Comparison of ENCODE assay signal across 13 mouse cellular contexts in genomic region chr10:67104543-67104942, GRCm38 (mm10). TPM values are rescaled to one million over a fixed set of nuclear protein-coding genes. Genes with fewer than 3 reads are reported as not detected.
DNase-seq lines count a peak whose midpoint lies in the region; ATAC-seq and TF ChIP-seq lines count a peak whose summit lies in the region.
"Had no signal": no experiment of that assay in that cellular context is flagged by ENCODE, and none has a peak within 500 bp of the region (broad histone marks: within the 10 kb centered on the region; RNA-seq: fewer than 3 reads in every experiment).

No protein-coding gene starts in this region.

- H3K36me3 ChIP-seq in forebrain, embryonic 11.5 days (ENCODE audit: control insufficient read depth, insufficient read depth, low read length) = no peaks in the 10 kb centered on the region
- no peaks in the 10 kb centered on the region for H3K36me3 ChIP-seq in forebrain, postnatal 0 days (ENCODE audit: insufficient read depth)
- H3K36me3 ChIP-seq in hindbrain, embryonic 10.5 days = peaks cover 23% of the 10 kb centered on the region; the same call in 1 of the 2 replicates
- H3K36me3 ChIP-seq in hindbrain, embryonic 14.5 days (replicated peaks; ENCODE audit: control insufficient read depth, insufficient read depth) = no peaks in the 10 kb centered on the region
- peaks cover 45% of the 10 kb centered on the region for H3K36me3 ChIP-seq in megakaryocyte, embryonic 14.5 days (replicated peaks; ENCODE audit: low read length)

- 33% methylated on average over 9 of the region's 9 CpGs for WGBS in forebrain, embryonic 11.5 days
- WGBS in forebrain, postnatal 0 days = 25% methylated on average over 9 of the region's 9 CpGs
- WGBS in hindbrain, embryonic 10.5 days = 6% methylated on average over 9 of the region's 9 CpGs
- WGBS in hindbrain, embryonic 14.5 days = 8% methylated on average over 9 of the region's 9 CpGs

- TF ChIP-seq CTCF in forebrain, postnatal 0 days (IDR thresholded peaks at IDR 0.05; ENCODE audit: low read depth) = no peak

- no peak for DNase-seq in forebrain, embryonic 11.5 days (ENCODE audit: low spot score)
- no peak for DNase-seq in forebrain, postnatal 0 days
- peak; percentile 66 for DNase-seq in hindbrain, embryonic 10.5 days (ENCODE audit: low spot score)
- DNase-seq in hindbrain, embryonic 14.5 days (ENCODE audit: low spot score) = no peak
- DNase-seq in mesoderm, embryonic 11.5 days (ENCODE audit: low read depth, low spot score) = peak; percentile 56
- DNase-seq: adrenal gland, postnatal 25 days; cerebellum, postnatal 36 days; right cerebral cortex, postnatal 4 days had no signal

- ATAC-seq in forebrain, embryonic 11.5 days (replicated peaks; ENCODE audit: low FRiP score) = peak; percentile 30; the same call in 1 of the 2 replicates
- ATAC-seq in forebrain, postnatal 0 days = no peak
- ATAC-seq in hindbrain, embryonic 14.5 days (ENCODE audit: low FRiP score) = no peak
- no peak for ATAC-seq in megakaryocyte, adult 5-6 weeks (ENCODE audit: poor library complexity, severe bottlenecking)
- no peak for ATAC-seq in inflammation-experienced regulatory T-cells, adult 6 months
- ATAC-seq: lung, postnatal 0 days had no signal

- peaks cover 19% of the 10 kb centered on the region for H3K4me1 ChIP-seq in forebrain, embryonic 11.5 days (replicated peaks; ENCODE audit: control insufficient read depth, insufficient read depth, low read length)
- peaks cover 27% of the 10 kb centered on the region for H3K4me1 ChIP-seq in forebrain, postnatal 0 days (ENCODE audit: insufficient read depth)
- H3K4me1 ChIP-seq in hindbrain, embryonic 10.5 days (replicated peaks) = peaks cover 93% of the 10 kb centered on the region
- H3K4me1 ChIP-seq in hindbrain, embryonic 14.5 days (replicated peaks; ENCODE audit: control insufficient read depth, insufficient read depth, low read length) = peaks cover 74% of the 10 kb centered on the region
- peaks cover 72% of the 10 kb centered on the region for H3K4me1 ChIP-seq in megakaryocyte, embryonic 14.5 days

- no peak overlapping the region for H3K4me3 ChIP-seq in forebrain, embryonic 11.5 days (ENCODE audit: low read depth, low read length)
- H3K4me3 ChIP-seq in forebrain, postnatal 0 days (ENCODE audit: low read depth, low read length) = no peak overlapping the region
- peak overlapping the region; percentile 12; the same call in 1 of the 2 replicates for H3K4me3 ChIP-seq in hindbrain, embryonic 10.5 days
- no peak overlapping the region for H3K4me3 ChIP-seq in hindbrain, embryonic 14.5 days (replicated peaks; ENCODE audit: low read length)
- H3K4me3 ChIP-seq in megakaryocyte, embryonic 14.5 days (replicated peaks) = peak overlapping the region; percentile 11
- H3K4me3 ChIP-seq: limb, embryonic 15.5 days had no signal

- no peaks in the 10 kb centered on the region for H3K27me3 ChIP-seq in forebrain, embryonic 11.5 days (ENCODE audit: control insufficient read depth, insufficient read depth, low read length)
- no peaks in the 10 kb centered on the region for H3K27me3 ChIP-seq in forebrain, postnatal 0 days (ENCODE audit: insufficient read depth, low read length)
- no peaks in the 10 kb centered on the region for H3K27me3 ChIP-seq in hindbrain, embryonic 10.5 days (ENCODE audit: insufficient read depth, poor library complexity, severe bottlenecking)
- no peaks in the 10 kb centered on the region for H3K27me3 ChIP-seq in hindbrain, embryonic 14.5 days (ENCODE audit: control insufficient read depth, insufficient read depth, low read length)
- H3K27me3 ChIP-seq in megakaryocyte, embryonic 14.5 days (replicated peaks) = no peaks in the 10 kb centered on the region
- H3K27me3 ChIP-seq: limb, embryonic 15.5 days had no signal

- no peak overlapping the region for H3K27ac ChIP-seq in forebrain, embryonic 11.5 days (ENCODE audit: low read depth, low read length)
- H3K27ac ChIP-seq in forebrain, postnatal 0 days (ENCODE audit: low read depth, low read length) = no peak overlapping the region
- H3K27ac ChIP-seq in hindbrain, embryonic 10.5 days = peak overlapping the region; percentile 70
- H3K27ac ChIP-seq in hindbrain, embryonic 14.5 days = no peak overlapping the region
- H3K27ac ChIP-seq: limb, embryonic 15.5 days had no signal

- no peak overlapping the region for H3K4me2 ChIP-seq in forebrain, embryonic 11.5 days (ENCODE audit: low read depth, low read length, severe bottlenecking)
- no peak overlapping the region for H3K4me2 ChIP-seq in forebrain, postnatal 0 days (ENCODE audit: low read depth)
- H3K4me2 ChIP-seq in hindbrain, embryonic 14.5 days (replicated peaks) = no peak overlapping the region
- H3K4me2 ChIP-seq: limb, embryonic 15.5 days had no signal

- no peaks in the 10 kb centered on the region for H3K9me3 ChIP-seq in forebrain, embryonic 11.5 days (ENCODE audit: control insufficient read depth, low read length)
- H3K9me3 ChIP-seq in forebrain, postnatal 0 days (ENCODE audit: low read length) = no peaks in the 10 kb centered on the region
- no peaks in the 10 kb centered on the region for H3K9me3 ChIP-seq in hindbrain, embryonic 10.5 days
- no peaks in the 10 kb centered on the region for H3K9me3 ChIP-seq in hindbrain, embryonic 14.5 days (ENCODE audit: control insufficient read depth, low read length)
- H3K9me3 ChIP-seq in megakaryocyte, embryonic 14.5 days = no peaks in the 10 kb centered on the region
- H3K9me3 ChIP-seq: limb, embryonic 15.5 days had no signal

- no peak overlapping the region for H3K9ac ChIP-seq in forebrain, embryonic 11.5 days (ENCODE audit: low read length)
- no peak overlapping the region for H3K9ac ChIP-seq in forebrain, postnatal 0 days
- no peak overlapping the region for H3K9ac ChIP-seq in hindbrain, embryonic 14.5 days
- H3K9ac ChIP-seq: limb, embryonic 15.5 days had no signal

RNA-seq across cellular contexts. Expression of gene Reep3, which starts 7.8 kb away (rescaled TPM):
- polyA plus RNA-seq in forebrain, embryonic 11.5 days (2014; fragmentation: Nextera tagmentation; extraction: Ambion mirVana) = 44.6 and 48.4 TPM in 2 replicates
- total RNA-seq in forebrain, postnatal 0 days (2014; rRNA removed) = 21.7 and 30.8 TPM in 2 replicates
- 18.8 and 23.7 TPM in 2 replicates for polyA plus RNA-seq in forebrain, postnatal 0 days (2015; fragmentation: Nextera tagmentation; extraction: Ambion mirVana)
- 34.7 and 35.1 TPM in 2 replicates for polyA plus RNA-seq in hindbrain, embryonic 10.5 days (2016; fragmentation: Nextera tagmentation; extraction: Ambion mirVana)
- 32.4 and 32.8 TPM in 2 replicates for polyA plus RNA-seq in hindbrain, embryonic 14.5 days (2014; fragmentation: Nextera tagmentation; extraction: Ambion mirVana)
- polyA plus RNA-seq in megakaryocyte, embryonic 14.5 days (2012; ENCODE audit: insufficient read depth, low replicate concordance) = 0.62 and 0.97 TPM in 2 replicates
- total RNA-seq in megakaryocyte, adult 5-6 weeks (2015) = 84.2 and 101 TPM in 2 replicates
- 46.7 and 59.2 TPM in 2 replicates for total RNA-seq in megakaryocyte, adult 5-6 weeks (2017)
- 10 to 100 TPM; 16.5 to 25.6 (median 19.6) TPM for polyA plus RNA-seq in inflammation-experienced regulatory T-cells, adult 6 months (2017; shearing (Covaris generic))

RNA-seq across cellular contexts. Expression of gene Jmjd1c, which starts 8.6 kb away (rescaled TPM):
- 53.1 and 55.7 TPM in 2 replicates for polyA plus RNA-seq in forebrain, embryonic 11.5 days (2014; fragmentation: Nextera tagmentation; extraction: Ambion mirVana)
- total RNA-seq in forebrain, postnatal 0 days (2014; rRNA removed) = 67.1 and 76.8 TPM in 2 replicates
- 29.6 and 44.4 TPM in 2 replicates for polyA plus RNA-seq in forebrain, postnatal 0 days (2015; fragmentation: Nextera tagmentation; extraction: Ambion mirVana)
- 32.7 and 36.7 TPM in 2 replicates for polyA plus RNA-seq in hindbrain, embryonic 10.5 days (2016; fragmentation: Nextera tagmentation; extraction: Ambion mirVana)
- polyA plus RNA-seq in hindbrain, embryonic 14.5 days (2014; fragmentation: Nextera tagmentation; extraction: Ambion mirVana) = 41.7 and 59.5 TPM in 2 replicates
- polyA plus RNA-seq in megakaryocyte, embryonic 14.5 days (2012; ENCODE audit: insufficient read depth, low replicate concordance) = 0.47 and 4.9 TPM in 2 replicates
- total RNA-seq in megakaryocyte, adult 5-6 weeks (2015) = 96.1 and 96.7 TPM in 2 replicates
- 69.0 and 91.8 TPM in 2 replicates for total RNA-seq in megakaryocyte, adult 5-6 weeks (2017)
- polyA plus RNA-seq in inflammation-experienced regulatory T-cells, adult 6 months (2017; shearing (Covaris generic)) = 10 to 100 TPM; 34.3 to 58.3 (median 45.7) TPM

Comparison
In these comparisons a context has a peak if more than half of its experiments do, and no peak if none do; other contexts are left out.
1. DNase-seq: peak in hindbrain, embryonic 10.5 days (single experiment) and mesoderm, embryonic 11.5 days (single experiment); none in forebrain, embryonic 11.5 days (single experiment), forebrain, postnatal 0 days (single experiment) and hindbrain, embryonic 14.5 days (single experiment).
2. H3K4me3 ChIP-seq: peak in hindbrain, embryonic 10.5 days (single experiment) and megakaryocyte, embryonic 14.5 days (single experiment); none in forebrain, embryonic 11.5 days (single experiment), forebrain, postnatal 0 days (single experiment) and hindbrain, embryonic 14.5 days (single experiment).